Mouse (Mus musculus): ENCODE measurements at regions not wholly inside any gene's neighbourhood (a gene's known extent, or its start where the extent isn't known, plus 50 kb on each side); places are given as distances from the start of the nearest gene placed in this dataset.

DNA sequence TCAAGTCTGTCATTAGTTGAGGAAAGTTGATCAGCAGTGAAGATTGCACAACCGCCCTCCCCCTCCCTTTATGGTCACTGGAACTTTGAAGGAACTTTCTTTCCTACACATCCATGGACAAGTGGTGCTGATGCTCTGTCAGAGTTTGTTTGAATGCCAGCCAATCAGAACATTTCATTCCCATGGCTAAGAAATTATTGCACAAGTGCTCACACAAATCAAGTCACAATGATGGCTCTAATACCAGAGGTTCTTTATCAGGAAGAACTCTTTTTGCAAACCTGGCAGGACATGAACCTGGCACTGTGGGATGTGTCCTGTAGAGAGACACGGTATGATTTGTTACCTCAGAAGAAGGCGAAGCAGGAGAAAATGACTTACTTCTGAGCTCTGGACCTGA lies 54.3 kb upstream of the Spry2 start:
- H3K4me3 ChIP-seq (replicated peaks; ENCODE audit: low read length): no peak overlapping the region
- no peak overlapping the region for H3K4me2 ChIP-seq (replicated peaks; ENCODE audit: low read depth, low read length, severe bottlenecking)
- DNase-seq (ENCODE audit: low spot score) (no peak), ATAC-seq (ENCODE audit: low FRiP score, low read depth) (no peak)
- 79% methylated on average over 3 of the region's 3 CpGs for whole genome bisulfite sequencing
- H3K27ac ChIP-seq (replicated peaks; ENCODE audit: low read depth, low read length): no peak overlapping the region
- H3K9ac ChIP-seq (ENCODE audit: low read depth, low read length, severe bottlenecking): no peak overlapping the region
- H3K9me3 ChIP-seq (ENCODE audit: control insufficient read depth, low read length): no peaks in the 10 kb centered on the region
- no peaks in the 10 kb centered on the region for H3K27me3 ChIP-seq (ENCODE audit: control insufficient read depth, insufficient read depth, low read length)
- no peak for TF ChIP-seq POLR2A (IDR thresholded peaks at IDR 0.05; ENCODE audit: borderline replicate concordance, extremely low read depth, insufficient read depth, insufficient read length)
- no peaks in the 10 kb centered on the region for H3K36me3 ChIP-seq (ENCODE audit: control insufficient read depth, insufficient read depth, low read length)
- no peaks in the 10 kb centered on the region for H3K4me1 ChIP-seq (ENCODE audit: control insufficient read depth, insufficient read depth, low read length)

- Histone ChIP-seq H3K4me3 (replicated peaks; ENCODE audit: low read length) (no peak overlapping the region), H3K9ac (ENCODE audit: low read depth, low read length, severe bottlenecking) (no peak overlapping the region), H3K4me1 (ENCODE audit: control insufficient read depth, insufficient read depth, low read length) (no peaks in the 10 kb centered on the region), H3K27me3 (ENCODE audit: control insufficient read depth, insufficient read depth, low read length) (no peaks in the 10 kb centered on the region), H3K4me2 (replicated peaks; ENCODE audit: low read depth, low read length, severe bottlenecking) (no peak overlapping the region), H3K36me3 (ENCODE audit: control insufficient read depth, insufficient read depth, low read length) (no peaks in the 10 kb centered on the region), H3K27ac (replicated peaks; ENCODE audit: low read depth, low read length) (no peak overlapping the region), H3K9me3 (ENCODE audit: control insufficient read depth, low read length) (no peaks in the 10 kb centered on the region)
- ATAC-seq (ENCODE audit: low FRiP score, low read depth) (no peak), DNase-seq (ENCODE audit: low spot score) (no peak)
- WGBS: 89% methylated on average over 11 of the region's 11 CpGs
- TF ChIP-seq POLR2A (IDR thresholded peaks at IDR 0.05; ENCODE audit: borderline replicate concordance, extremely low read depth, insufficient read depth, insufficient read length): no peak
Measured at GRCm38 (mm10) chr14:105955082-105955481, 58.5 kb upstream of the Spry2 start.

DNA sequence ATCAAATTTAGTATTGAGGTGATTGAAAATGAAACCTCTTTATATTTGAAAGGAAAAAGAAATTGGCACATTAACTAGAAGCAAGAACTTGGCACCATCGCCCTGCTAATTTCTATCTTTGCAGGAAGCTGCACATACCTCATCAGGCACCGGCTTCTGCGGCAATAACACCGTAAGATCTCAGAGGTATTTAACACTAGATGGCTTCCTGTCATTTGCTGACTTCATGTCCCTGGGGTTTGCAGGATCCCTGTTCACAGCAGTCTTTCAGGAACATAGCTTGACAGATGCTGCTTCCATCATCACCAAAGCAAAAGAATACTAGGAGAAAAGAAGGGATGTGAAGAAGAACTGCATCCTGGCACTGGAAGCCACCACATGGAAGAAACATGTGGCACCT lies 60.2 kb upstream of the Spry2 start:
- no peak for DNase-seq (ENCODE audit: low spot score)
- H3K9me3 ChIP-seq (ENCODE audit: control insufficient read depth, low read length): no peaks in the 10 kb centered on the region
- TF ChIP-seq POLR2A (IDR thresholded peaks at IDR 0.05; ENCODE audit: borderline replicate concordance, extremely low read depth, insufficient read depth, insufficient read length): no peak
- H3K36me3 ChIP-seq (ENCODE audit: control insufficient read depth, insufficient read depth, low read length): no peaks in the 10 kb centered on the region
- H3K9ac ChIP-seq (ENCODE audit: low read depth, low read length, severe bottlenecking): no peak overlapping the region
- H3K4me1 ChIP-seq (ENCODE audit: control insufficient read depth, insufficient read depth, low read length): no peaks in the 10 kb centered on the region
- WGBS: 77% methylated on average over 4 of the region's 4 CpGs
- no peaks in the 10 kb centered on the region for H3K27me3 ChIP-seq (ENCODE audit: control insufficient read depth, insufficient read depth, low read length)
- no peak overlapping the region for H3K4me2 ChIP-seq (replicated peaks; ENCODE audit: low read depth, low read length, severe bottlenecking)
- H3K4me3 ChIP-seq (replicated peaks; ENCODE audit: low read length): no peak overlapping the region
- no peak overlapping the region for H3K27ac ChIP-seq (replicated peaks; ENCODE audit: low read depth, low read length)
- ATAC-seq (ENCODE audit: low FRiP score, low read depth): no peak

GRCm38 (mm10) chr14:105958005-105958404 lies 61.4 kb upstream of the Spry2 start:
- H3K4me1 ChIP-seq (ENCODE audit: control insufficient read depth, insufficient read depth, low read length): no peaks in the 10 kb centered on the region
- H3K36me3 ChIP-seq (ENCODE audit: control insufficient read depth, insufficient read depth, low read length): no peaks in the 10 kb centered on the region
- DNase-seq (ENCODE audit: low spot score) (no peak), ATAC-seq (ENCODE audit: low FRiP score, low read depth) (no peak)
- H3K4me2 ChIP-seq (replicated peaks; ENCODE audit: low read depth, low read length, severe bottlenecking): no peak overlapping the region
- WGBS: 90% methylated on average over 7 of the region's 7 CpGs
- H3K9me3 ChIP-seq (ENCODE audit: control insufficient read depth, low read length): no peaks in the 10 kb centered on the region
- H3K9ac ChIP-seq (ENCODE audit: low read depth, low read length, severe bottlenecking): no peak overlapping the region
- H3K4me3 ChIP-seq (replicated peaks; ENCODE audit: low read length): no peak overlapping the region
- no peak overlapping the region for H3K27ac ChIP-seq (replicated peaks; ENCODE audit: low read depth, low read length)
- no peaks in the 10 kb centered on the region for H3K27me3 ChIP-seq (ENCODE audit: control insufficient read depth, insufficient read depth, low read length)
- no peak for TF ChIP-seq POLR2A (IDR thresholded peaks at IDR 0.05; ENCODE audit: borderline replicate concordance, extremely low read depth, insufficient read depth, insufficient read length)

DNA sequence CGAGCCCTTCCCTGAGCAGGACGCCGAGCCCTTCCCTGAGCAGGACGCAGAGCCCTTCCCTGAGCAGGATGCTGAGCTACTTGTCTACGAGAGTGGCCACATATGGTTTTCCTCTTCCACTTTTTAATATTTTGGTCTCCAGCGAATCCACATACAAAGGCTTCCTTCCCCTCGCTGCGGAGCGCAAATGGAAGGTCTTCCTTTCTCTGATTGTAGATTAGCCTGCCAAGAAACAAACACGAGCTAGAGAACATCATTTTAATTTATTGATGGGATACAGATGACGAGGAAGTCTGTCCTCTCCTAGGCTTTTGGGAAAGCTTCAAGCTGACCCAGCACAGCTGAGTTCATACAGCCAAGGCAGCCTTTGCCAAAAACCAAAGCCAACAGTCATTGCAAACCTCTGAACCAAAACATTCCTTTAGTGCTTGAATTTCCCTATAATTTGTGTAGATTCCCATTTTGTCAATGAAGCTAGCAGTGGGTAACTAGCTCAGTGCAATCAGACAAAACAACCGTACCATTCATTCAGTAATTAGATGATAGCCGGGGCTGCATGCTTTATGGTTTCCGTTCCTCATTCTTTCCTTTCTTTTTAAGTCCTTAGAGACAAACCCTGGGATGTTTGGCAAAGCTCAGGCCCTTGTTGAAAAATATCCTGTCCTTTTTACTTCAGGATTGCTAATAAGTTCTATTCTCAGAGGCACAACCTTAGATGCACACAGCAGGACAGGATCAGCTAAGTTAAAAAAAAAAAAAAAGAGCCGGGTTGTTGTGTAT lies 83.1 kb upstream of the Spry2 start:
- no peaks in the 10 kb centered on the region for H3K9me3 ChIP-seq (ENCODE audit: control insufficient read depth, low read length)
- TF ChIP-seq POLR2A (IDR thresholded peaks at IDR 0.05; ENCODE audit: borderline replicate concordance, extremely low read depth, insufficient read depth, insufficient read length): no peak
- WGBS: 36% methylated on average over 15 of the region's 15 CpGs
- H3K36me3 ChIP-seq (ENCODE audit: control insufficient read depth, insufficient read depth, low read length): no peaks in the 10 kb centered on the region
- H3K4me3 ChIP-seq (replicated peaks; ENCODE audit: low read length): no peak overlapping the region
- no peak overlapping the region for H3K9ac ChIP-seq (ENCODE audit: low read depth, low read length, severe bottlenecking)
- peak; percentile 91 for ATAC-seq (ENCODE audit: low FRiP score, low read depth)
- no peaks in the 10 kb centered on the region for H3K27me3 ChIP-seq (ENCODE audit: control insufficient read depth, insufficient read depth, low read length)
- peak overlapping the region; percentile 80 for H3K27ac ChIP-seq (replicated peaks; ENCODE audit: low read depth, low read length)
- peak; percentile 86 for DNase-seq (ENCODE audit: low spot score)
- 0 out of 2 replicates have a peak overlapping the region, but pooled peaks have one; percentile 4 for H3K4me2 ChIP-seq (replicated peaks; ENCODE audit: low read depth, low read length, severe bottlenecking)
- H3K4me1 ChIP-seq (ENCODE audit: control insufficient read depth, insufficient read depth, low read length): peaks cover 8% of the 10 kb centered on the region; the same call in 1 of the 2 replicates

Measured in limb, embryonic 14.5 days (tissue).